Mouse (Mus musculus) stomach, postnatal 0 days (tissue): Measurements from ENCODE around the gene Olfr1155. TPM values are rescaled to one million over a fixed set of nuclear protein-coding genes. Genes with fewer than 3 reads are reported as not detected.

ENCODE experiments used
- ATAC-seq: fragments of 200-750 bp; cut with Nextera tagmentation; 2 replicates; pipeline ENCODE4 v1.8.0; 2017; ENCODE audit not compliant: low FRiP score, low TSS enrichment
- DNase-seq: peaks from one replicate; pipeline ENCODE4 v3.0.0-alpha.2; 2016; ENCODE audit warnings: low spot score
- H3K27ac ChIP-seq: fragments of 300-500 bp; sonication (generic); replicated peaks from 2 replicates; pipeline ENCODE4 v1.5.1; 2014; ENCODE audit warnings: mild to moderate bottlenecking, control low read depth
- H3K27me3 ChIP-seq: fragments of 300-500 bp; sonication (generic); 2 replicates; pipeline ENCODE4 v1.6.1; 2014; ENCODE audit warnings: low read length; ENCODE audit not compliant: control insufficient read depth, insufficient read depth
- H3K36me3 ChIP-seq: fragments of 300-500 bp; sonication (generic); 2 replicates; pipeline ENCODE4 v1.6.1; 2014; ENCODE audit warnings: low read length, mixed read lengths; ENCODE audit not compliant: control insufficient read depth, insufficient read depth
- H3K4me1 ChIP-seq: fragments of 300-500 bp; sonication (generic); replicated peaks from 2 replicates; pipeline ENCODE4 v1.6.1; 2014; ENCODE audit warnings: antibody characterized with exemption; ENCODE audit not compliant: control insufficient read depth, insufficient read depth
- H3K4me2 ChIP-seq: fragments of 300-500 bp; sonication (generic); replicated peaks from 2 replicates; pipeline ENCODE4 v1.6.1; 2014; ENCODE audit warnings: low read depth, mild to moderate bottlenecking, control low read depth, moderate library complexity
- H3K4me3 ChIP-seq: fragments of 300-500 bp; sonication (generic); 2 replicates; pipeline ENCODE4 v1.5.1; 2014; ENCODE audit warnings: low read depth, low read length, control low read depth
- H3K9ac ChIP-seq: fragments of 300-500 bp; sonication (generic); 2 replicates; pipeline ENCODE4 v1.6.1; 2014; ENCODE audit warnings: mild to moderate bottlenecking, low read length, control low read depth, mixed read lengths
- H3K9me3 ChIP-seq: fragments of 300-500 bp; sonication (generic); 2 replicates; pipeline ENCODE4 v1.6.1; 2016; ENCODE audit warnings: low read length; ENCODE audit not compliant: control insufficient read depth
- CTCF ChIP-seq: IDR thresholded peaks from 2 replicates; pipeline ENCODE4 v1.5.1; 2016; ENCODE audit warnings: antibody characterized with exemption, low read depth, mild to moderate bottlenecking, moderate library complexity
- EP300 ChIP-seq: optimal IDR thresholded peaks from 2 replicates; pipeline ENCODE3; 2016; ENCODE audit warnings: antibody characterized with exemption
- WGBS: fragments of 180-500 bp; shearing (Covaris S2); extraction: QIAGEN DNeasy Blood & Tissue Kit; methylation state at CpG from one replicate; pipeline ENCODE4 v1.1.7; 2014; 5-methylcytosine and 5-hydroxymethylcytosine counted together
- polyA plus RNA-seq: library from polyadenylated mRNA; unstranded; fragments of >200 nt; fragmentation: Nextera tagmentation; extraction: Ambion mirVana; gene quantifications from 2 replicates; pipeline ENCODE4 v1.2.1, GENCODE M21; 2015

The Olfr1155 gene
- not detected in 2 replicates for polyA plus RNA-seq

DNA sequence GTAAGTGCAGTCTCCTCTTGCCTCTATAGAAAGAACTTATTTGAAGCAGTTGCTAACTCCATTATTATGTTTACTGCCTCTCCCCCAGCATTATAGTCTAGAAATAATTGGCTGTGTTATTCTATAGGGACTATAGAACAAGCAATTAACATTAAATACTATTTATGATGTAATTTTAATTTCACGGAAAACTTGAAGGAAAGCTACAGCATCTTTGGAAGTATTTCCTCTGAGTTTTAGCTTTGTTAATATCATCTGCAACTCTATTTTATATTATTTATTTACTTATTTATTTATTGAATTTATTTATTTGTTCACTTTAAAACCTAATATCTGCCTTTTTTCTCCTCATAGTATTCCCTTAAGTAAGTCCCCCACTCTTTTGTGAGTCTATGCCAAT lies at the start of gene Olfr1155:
Gene Olfr1155, minus strand, starts transcription at position 101 of the 400 bp plus-strand sequence.
- Histone ChIP-seq H3K9ac (no peak within 1 kb of the TSS), H3K27ac (no peak within 1 kb of the TSS), H3K4me1 (no peaks in the 10 kb centered on the region), H3K27me3 (no peaks in the 10 kb centered on the region), H3K36me3 (no peaks in the 10 kb centered on the region), H3K4me2 (no peak within 1 kb of the TSS), H3K9me3 (no peaks in the 10 kb centered on the region), H3K4me3 (no peak within 1 kb of the TSS)
- DNase-seq (no peak), ATAC-seq (no peak)
- TF ChIP-seq CTCF (no peak), EP300 (no peak)
- 92% methylated on average over 1 of the region's 1 CpGs for WGBS

GRCm38 (mm10) chr2:87989813-87990212 lies 44.9 kb upstream of the Olfr1155 start, which contains the start of gene Olfr1158:
TSS of gene Olfr1158 (plus strand) at chr2:87990113.
- Histone ChIP-seq H3K36me3 (no peaks in the 10 kb centered on the region), H3K4me2 (no peak within 1 kb of the TSS), H3K4me3 (no peak within 1 kb of the TSS), H3K4me1 (no peaks in the 10 kb centered on the region), H3K9me3 (no peaks in the 10 kb centered on the region), H3K27ac (no peak within 1 kb of the TSS), H3K27me3 (no peaks in the 10 kb centered on the region), H3K9ac (no peak within 1 kb of the TSS)
- ATAC-seq (no peak), DNase-seq (no peak)
- TF ChIP-seq CTCF (no peak), EP300 (no peak)

DNA sequence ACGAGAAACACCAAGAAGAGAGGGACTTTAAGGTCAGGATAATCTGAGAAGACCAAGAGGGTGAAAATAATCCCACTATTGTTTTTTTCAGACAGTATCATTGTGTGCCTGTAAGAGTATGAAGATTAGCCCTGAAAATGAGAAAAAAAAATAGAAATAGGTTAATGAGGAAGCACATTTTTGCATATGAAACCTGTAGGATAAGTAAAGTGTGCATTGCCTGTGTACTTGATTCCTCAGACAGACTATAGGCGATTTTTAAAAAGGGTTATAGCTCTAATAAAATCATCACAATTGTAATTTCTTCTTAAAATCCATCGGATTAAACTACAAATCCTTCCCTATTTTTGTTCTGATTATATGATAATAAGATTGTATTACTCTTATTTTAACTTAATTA lies 29.6 kb upstream of the Olfr1155 start, which contains the start of gene Olfr74:
Gene Olfr74, minus strand, starts transcription at position 101 of the 400 bp plus-strand sequence.
- no peaks in the 10 kb centered on the region for H3K4me1 ChIP-seq
- H3K9ac ChIP-seq, result no peak within 1 kb of the TSS
- H3K4me3 ChIP-seq, result no peak within 1 kb of the TSS
- H3K4me2 ChIP-seq, result no peak within 1 kb of the TSS
- no peaks in the 10 kb centered on the region for H3K36me3 ChIP-seq
- DNase-seq, result no peak
- H3K27ac ChIP-seq, result no peak within 1 kb of the TSS
- WGBS, result 68% methylated on average over 3 of the region's 3 CpGs
- TF ChIP-seq CTCF (no peak), EP300 (no peak)
- H3K9me3 ChIP-seq, result no peaks in the 10 kb centered on the region
- ATAC-seq, result no peak
- no peaks in the 10 kb centered on the region for H3K27me3 ChIP-seq

GRCm38 (mm10) chr2:87968199-87968598 lies 23.3 kb upstream of the Olfr1155 start, which contains the start of gene Olfr1157:
TSS of gene Olfr1157 (minus strand) at chr2:87968299.
- no peak within 1 kb of the TSS for H3K27ac ChIP-seq
- ATAC-seq, result no peak
- 97% methylated on average over 4 of the region's 4 CpGs for WGBS

GRCm38 (mm10) chr2:87953000-87953399 lies 8.1 kb upstream of the Olfr1155 start, which contains the start of gene Olfr1156:
TSS of gene Olfr1156 (minus strand) at chr2:87953100.
- H3K36me3 ChIP-seq, result no peaks in the 10 kb centered on the region
- H3K9ac ChIP-seq, result no peak within 1 kb of the TSS
- H3K9me3 ChIP-seq, result no peaks in the 10 kb centered on the region
- ATAC-seq (no peak), DNase-seq (no peak)
- no peak within 1 kb of the TSS for H3K27ac ChIP-seq
- H3K27me3 ChIP-seq, result no peaks in the 10 kb centered on the region
- no peak within 1 kb of the TSS for H3K4me2 ChIP-seq
- H3K4me3 ChIP-seq, result no peak within 1 kb of the TSS
- TF ChIP-seq CTCF, result no peak
- TF ChIP-seq EP300, result no peak
- H3K4me1 ChIP-seq, result no peaks in the 10 kb centered on the region

More at GRCm38 (mm10) chr2:87968199-87968598, 23.3 kb upstream of the Olfr1155 start, which contains the start of gene Olfr1157:
- H3K4me3 ChIP-seq, result no peak within 1 kb of the TSS
- H3K9ac ChIP-seq, result no peak within 1 kb of the TSS
- H3K27me3 ChIP-seq, result no peaks in the 10 kb centered on the region
- no peaks in the 10 kb centered on the region for H3K4me1 ChIP-seq
- no peak for DNase-seq
- TF ChIP-seq CTCF (no peak), EP300 (no peak)
- H3K9me3 ChIP-seq, result no peaks in the 10 kb centered on the region
- H3K36me3 ChIP-seq, result no peaks in the 10 kb centered on the region
- H3K4me2 ChIP-seq, result no peak within 1 kb of the TSS

- no peak for ATAC-seq
- no peak for DNase-seq
Observed at GRCm38 (mm10) chr2:87905066-87905465, 39.9 kb downstream of the Olfr1155 start, which contains the start of gene Olfr1154. TSS of gene Olfr1154 (minus strand) at chr2:87905166.

More at GRCm38 (mm10) chr2:87905066-87905465, 39.9 kb downstream of the Olfr1155 start, which contains the start of gene Olfr1154:
- TF ChIP-seq CTCF, result no peak
- TF ChIP-seq EP300, result no peak
- Histone ChIP-seq H3K4me2 (no peak within 1 kb of the TSS), H3K36me3 (no peaks in the 10 kb centered on the region), H3K27me3 (no peaks in the 10 kb centered on the region), H3K9ac (no peak within 1 kb of the TSS), H3K27ac (no peak within 1 kb of the TSS), H3K9me3 (no peaks in the 10 kb centered on the region), H3K4me3 (no peak within 1 kb of the TSS), H3K4me1 (no peaks in the 10 kb centered on the region)
- WGBS, result 95% methylated on average over 1 of the region's 1 CpGs
